11 mouse cellular contexts compared by ENCODE assay signal in genomic region chr2:150839686-150840471, GRCm38 (mm10). TPM values are rescaled to one million over a fixed set of nuclear protein-coding genes. Genes with fewer than 3 reads are reported as not detected.
DNase-seq lines count a peak whose midpoint lies in the region; ATAC-seq and TF ChIP-seq lines count a peak whose summit lies in the region.
"Had no signal": no experiment of that assay in that cellular context is flagged by ENCODE, and none has a peak within 500 bp of the region (broad histone marks: within the 10 kb centered on the region; RNA-seq: fewer than 3 reads in every experiment).

No protein-coding gene starts in this region.

- intact Hi-C loops in heart, adult 2 months (cut with DNase I) = no loop called here
- intact Hi-C loops in heart, postnatal 14 days (cut with DNase I) = no loop called here

- no peak overlapping the region for H3K9ac ChIP-seq in heart, adult 2 months (ENCODE audit: low read depth, low read length)
- H3K9ac ChIP-seq in hindbrain, embryonic 14.5 days = no peak overlapping the region
- H3K9ac ChIP-seq: hindbrain, embryonic 15.5 days; midbrain, embryonic 12.5 days had no signal

- peak in 1 of 2 experiments; percentile 61 for DNase-seq in heart, adult 2 months
- no peak for DNase-seq in heart, postnatal 14 days
- DNase-seq in spleen, adult 2 months (ENCODE audit: low read depth in 1 of 2, low spot score in 2 of 2) = no peak
- DNase-seq in spleen, adult 18-20 months = no peak
- peak; percentile 79 for DNase-seq in brain, adult 2 months (ENCODE audit: low read depth, low spot score)
- peak; percentile 54 to 55 for DNase-seq in urinary bladder, postnatal 36 days (ENCODE audit: low spot score in 2 of 2)
- DNase-seq in hindbrain, embryonic 14.5 days (ENCODE audit: low spot score) = no peak
- DNase-seq in kidney, adult 8-10 months = no peak
- DNase-seq: cerebellum, postnatal 36 days had no signal

- peak overlapping the region; percentile 20; the same call in 1 of the 2 replicates for H3K27ac ChIP-seq in heart, adult 2 months
- 0 out of 2 replicates have a peak overlapping the region, but pooled peaks have one; percentile 12 for H3K27ac ChIP-seq in spleen, adult 2 months (ENCODE audit: insufficient read depth, low read length)
- H3K27ac ChIP-seq in hindbrain, embryonic 14.5 days = no peak overlapping the region
- H3K27ac ChIP-seq: hindbrain, embryonic 15.5 days; midbrain, embryonic 12.5 days had no signal

- no peaks in the 10 kb centered on the region for H3K9me3 ChIP-seq in hindbrain, embryonic 14.5 days (ENCODE audit: control insufficient read depth, low read length)
- H3K9me3 ChIP-seq: hindbrain, embryonic 15.5 days; midbrain, embryonic 12.5 days had no signal

- H3K27me3 ChIP-seq in heart, adult 2 months (ENCODE audit: control insufficient read depth, insufficient read depth, low read length) = no peaks in the 10 kb centered on the region
- no peaks in the 10 kb centered on the region for H3K27me3 ChIP-seq in spleen, adult 2 months (ENCODE audit: control insufficient read depth, insufficient read depth, low read length)
- H3K27me3 ChIP-seq in hindbrain, embryonic 14.5 days (ENCODE audit: control insufficient read depth, insufficient read depth, low read length) = no peaks in the 10 kb centered on the region
- H3K27me3 ChIP-seq: hindbrain, embryonic 15.5 days; midbrain, embryonic 12.5 days had no signal

- TF ChIP-seq EP300 in heart, adult 2 months (IDR thresholded peaks at IDR 0.05; ENCODE audit: insufficient read depth, low read depth, low read length) = no peak

- no peak overlapping the region for H3K4me2 ChIP-seq in hindbrain, embryonic 14.5 days (replicated peaks)
- H3K4me2 ChIP-seq: hindbrain, embryonic 15.5 days; midbrain, embryonic 12.5 days had no signal

- H3K4me1 ChIP-seq in heart, adult 2 months (ENCODE audit: control insufficient read depth, insufficient read depth, low read length) = peaks cover 1% of the 10 kb centered on the region; the same call in 1 of the 2 replicates
- peaks cover 13% of the 10 kb centered on the region; the same call in 1 of the 2 replicates for H3K4me1 ChIP-seq in spleen, adult 2 months (ENCODE audit: control insufficient read depth, insufficient read depth, insufficient read length)
- no peaks in the 10 kb centered on the region for H3K4me1 ChIP-seq in hindbrain, embryonic 14.5 days (replicated peaks; ENCODE audit: control insufficient read depth, insufficient read depth, low read length)
- H3K4me1 ChIP-seq: midbrain, embryonic 12.5 days had no signal

- no peak overlapping the region for H3K4me3 ChIP-seq in heart, adult 2 months
- H3K4me3 ChIP-seq in spleen, adult 2 months (ENCODE audit: extremely low read depth, insufficient read depth, insufficient read length) = no peak overlapping the region
- no peak overlapping the region for H3K4me3 ChIP-seq in hindbrain, embryonic 14.5 days (replicated peaks; ENCODE audit: low read length)
- H3K4me3 ChIP-seq: hindbrain, embryonic 15.5 days; midbrain, embryonic 12.5 days had no signal

- no peak for ATAC-seq in hindbrain, embryonic 14.5 days (ENCODE audit: low FRiP score)

- 61% methylated on average over 12 of the region's 12 CpGs for WGBS in heart, adult 2 months
- WGBS in spleen, adult 2 months = 83% methylated on average over 12 of the region's 12 CpGs
- WGBS in hindbrain, embryonic 14.5 days = 90% methylated on average over 12 of the region's 12 CpGs

- H3K79me2 ChIP-seq in heart, adult 2 months (replicated peaks; ENCODE audit: control insufficient read depth, insufficient read depth, low read length) = no peaks in the 10 kb centered on the region

- H3K36me3 ChIP-seq in heart, adult 2 months (ENCODE audit: control insufficient read depth, insufficient read depth, low read length) = no peaks in the 10 kb centered on the region
- peaks cover 10% of the 10 kb centered on the region for H3K36me3 ChIP-seq in spleen, adult 2 months (ENCODE audit: control insufficient read depth, insufficient read depth, low read length)
- peaks cover 37% of the 10 kb centered on the region for H3K36me3 ChIP-seq in hindbrain, embryonic 14.5 days (replicated peaks; ENCODE audit: control insufficient read depth, insufficient read depth)

- no peak for TF ChIP-seq POLR2A in heart, adult 2 months (IDR thresholded peaks at IDR 0.05; ENCODE audit: insufficient read depth, low read depth, low read length)
- no peak for TF ChIP-seq POLR2A in spleen, adult 2 months (IDR thresholded peaks at IDR 0.05; ENCODE audit: low read depth, low read length)

- no peak for TF ChIP-seq CTCF in heart, adult 2 months (IDR thresholded peaks at IDR 0.05)
- no peak for TF ChIP-seq CTCF in spleen, adult 2 months (IDR thresholded peaks at IDR 0.05; ENCODE audit: extremely low read depth, insufficient read depth, insufficient read length, insufficient replicate concordance)

RNA-seq across cellular contexts. Expression of gene Pygb, which starts 53.3 kb away (rescaled TPM):
- total RNA-seq in heart, adult 2 months (2021) = 100 to 1,000 TPM; 448 to 514 TPM
- 343 and 518 TPM in 2 replicates for polyA plus RNA-seq in heart, adult 2 months (2012; rRNA removed)
- 100 to 1,000 TPM; 413 to 424 TPM for total RNA-seq in heart, postnatal 14 days (2021)
- polyA plus RNA-seq in spleen, adult 2 months (2012; rRNA removed) = 25.7 and 28.9 TPM in 2 replicates
- 93.9 and 108 TPM in 2 replicates for polyA plus RNA-seq in hindbrain, embryonic 14.5 days (2014; fragmentation: Nextera tagmentation; extraction: Ambion mirVana)

Comparison
In these comparisons a context has a peak if more than half of its experiments do, and no peak if none do; other contexts are left out.
1. DNase-seq: peak in brain, adult 2 months (single experiment) and urinary bladder, postnatal 36 days (2 of 2); none in heart, postnatal 14 days (0 of 2), spleen, adult 2 months (0 of 2), spleen, adult 18-20 months (0 of 2), hindbrain, embryonic 14.5 days (single experiment) and kidney, adult 8-10 months (0 of 2).